In genomic region chr6:16891819-16892218, GRCm38 (mm10) we compare ENCODE assay signal across 13 mouse cellular contexts. TPM values are rescaled to one million over a fixed set of nuclear protein-coding genes. Genes with fewer than 3 reads are reported as not detected.
A peak's percentile ranks its signal among the peaks of the same experiment; 100 is the strongest.
DNase-seq lines count a peak whose midpoint lies in the region; ATAC-seq lines count a peak whose summit lies in the region.
"Had no signal": no experiment of that assay in that cellular context is flagged by ENCODE, and none has a peak within 500 bp of the region (broad histone marks: within the 10 kb centered on the region; RNA-seq: fewer than 3 reads in every experiment).

No protein-coding gene starts in this region.

- WGBS in forebrain, embryonic 12.5 days = 84% methylated on average over 5 of the region's 5 CpGs

- ATAC-seq in megakaryocyte, adult 5-6 weeks (ENCODE audit: poor library complexity, severe bottlenecking) = peak; percentile 69
- no peak for ATAC-seq in forebrain, embryonic 12.5 days (ENCODE audit: low FRiP score)

- H3K4me2 ChIP-seq in forebrain, embryonic 12.5 days = no peak overlapping the region
- H3K4me2 ChIP-seq: limb, embryonic 13.5 days had no signal

- DNase-seq in 3T3-L1 (ENCODE audit: low read depth, low spot score) (peak; percentile 74), 416B (ENCODE audit: low read depth) (peak; percentile 46)
- DNase-seq in fibroblast of lung, adult 2 months (ENCODE audit: low read depth) = peak; percentile 10
- no peak for DNase-seq in ovary, adult 18-20 months (ENCODE audit: low spot score)
- DNase-seq in left cerebral cortex, postnatal 36 days (ENCODE audit: low spot score in 2 of 2) = no peak
- DNase-seq: cerebellum, postnatal 36 days; kidney, adult 18-20 months; lung, postnatal 4 days; midbrain, embryonic 14.5 days had no signal

- no peaks in the 10 kb centered on the region for H3K4me1 ChIP-seq in forebrain, embryonic 12.5 days
- H3K4me1 ChIP-seq: limb, embryonic 13.5 days had no signal

- H3K27ac ChIP-seq in forebrain, embryonic 12.5 days = no peak overlapping the region
- H3K27ac ChIP-seq: limb, embryonic 13.5 days had no signal

- no peaks in the 10 kb centered on the region for H3K27me3 ChIP-seq in forebrain, embryonic 12.5 days
- H3K27me3 ChIP-seq: CH12.LX; limb, embryonic 13.5 days had no signal

- no peak overlapping the region for H3K4me3 ChIP-seq in forebrain, embryonic 12.5 days (replicated peaks)
- H3K4me3 ChIP-seq: limb, embryonic 13.5 days had no signal

- H3K9ac ChIP-seq in forebrain, embryonic 12.5 days = no peak overlapping the region
- H3K9ac ChIP-seq: limb, embryonic 13.5 days had no signal

- intact Hi-C loops in left cerebral cortex, postnatal 36 days (cut with DNase I) = no loop called here

- no peaks in the 10 kb centered on the region for H3K36me3 ChIP-seq in forebrain, embryonic 12.5 days (replicated peaks)
- H3K36me3 ChIP-seq: limb, embryonic 13.5 days had no signal

- no peaks in the 10 kb centered on the region for H3K9me3 ChIP-seq in forebrain, embryonic 12.5 days
- H3K9me3 ChIP-seq: limb, embryonic 13.5 days had no signal

RNA-seq across cellular contexts. Expression of gene Tfec, which starts 6.4 kb away (rescaled TPM):
- 66.1 and 70.5 TPM in 2 replicates for total RNA-seq in megakaryocyte, adult 5-6 weeks (2015)
- 53.9 and 68.7 TPM in 2 replicates for total RNA-seq in megakaryocyte, adult 5-6 weeks (2017)
- 0.36 and 0.49 TPM in 2 replicates for polyA plus RNA-seq in forebrain, embryonic 12.5 days (2016; fragmentation: Nextera tagmentation; extraction: Ambion mirVana)
- not detected for total RNA-seq in left cerebral cortex, postnatal 36 days (2021)
- total RNA-seq: CH12.LX had no signal

Comparison
In these comparisons a context has a peak if more than half of its experiments do, and no peak if none do; other contexts are left out.
1. DNase-seq: peak in 3T3-L1 (single experiment), 416B (single experiment) and fibroblast of lung, adult 2 months (single experiment); none in ovary, adult 18-20 months (single experiment) and left cerebral cortex, postnatal 36 days (0 of 2).
2. RNA of gene Tfec, which starts 6.4 kb away (total RNA-seq): 53.9 to 70.5 TPM in megakaryocyte, adult 5-6 weeks; not detected in left cerebral cortex, postnatal 36 days; every median in the first group is over 10 times any median in the second.